ENCODE assay signal across 9 mouse cellular contexts in the genomic region with DNA sequence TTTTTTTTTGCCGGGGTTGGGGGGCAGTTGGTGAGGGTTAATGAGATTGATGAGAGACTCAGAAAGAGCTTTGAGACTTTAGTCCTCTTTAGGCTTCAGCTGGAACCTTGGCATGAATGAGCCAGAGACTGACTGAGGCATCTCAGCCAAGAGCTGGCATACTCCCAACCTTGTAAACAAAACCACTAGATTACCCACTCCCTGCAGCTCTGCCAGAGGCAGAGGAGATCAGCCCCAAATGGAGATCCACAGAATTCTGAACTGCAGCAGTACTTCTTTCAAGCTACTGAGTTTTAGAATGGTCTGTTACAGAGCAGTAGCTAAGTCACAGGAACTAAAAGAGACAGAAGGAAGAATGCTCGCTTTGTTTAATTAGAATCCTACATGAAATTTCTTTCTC. TPM values are rescaled to one million over a fixed set of nuclear protein-coding genes. Genes with fewer than 3 reads are reported as not detected.
A peak's percentile ranks its signal among the peaks of the same experiment; 100 is the strongest.
DNase-seq lines count a peak whose midpoint lies in the region.
"Had no signal": no experiment of that assay in that cellular context is flagged by ENCODE, and none has a peak within 500 bp of the region (broad histone marks: within the 10 kb centered on the region; RNA-seq: fewer than 3 reads in every experiment).

No protein-coding gene starts in this region.

- no peaks in the 10 kb centered on the region for H3K9me3 ChIP-seq in heart, embryonic 10.5 days
- H3K9me3 ChIP-seq: embryonic facial prominence, embryonic 15.5 days had no signal

- H3K27ac ChIP-seq in heart, embryonic 10.5 days = no peak overlapping the region
- H3K27ac ChIP-seq: embryonic facial prominence, embryonic 15.5 days had no signal

- peak; percentile 25 for DNase-seq in heart, adult 8-10 months (ENCODE audit: low spot score)
- DNase-seq in heart, embryonic 10.5 days (ENCODE audit: low spot score) = no peak
- DNase-seq in 3134 (ENCODE audit: extremely low read depth, insufficient read length, low spot score) = peak; percentile 55
- DNase-seq in cerebellum, adult 11 months = peak; percentile 32
- DNase-seq in layer of hippocampus, adult 8-10 months (ENCODE audit: low spot score in 2 of 2) = peak; percentile 43 to 47
- no peak for DNase-seq in embryo, embryonic 9.5 days (ENCODE audit: extremely low spot score)
- DNase-seq in thymus, adult 18-20 months = no peak
- DNase-seq in thymus, postnatal 36 days = no peak

- 82% methylated on average over 2 of the region's 2 CpGs for WGBS in heart, embryonic 10.5 days

- no peaks in the 10 kb centered on the region for H3K36me3 ChIP-seq in heart, embryonic 10.5 days
- H3K36me3 ChIP-seq: embryonic facial prominence, embryonic 15.5 days had no signal

- H3K4me1 ChIP-seq in heart, embryonic 10.5 days = no peaks in the 10 kb centered on the region
- H3K4me1 ChIP-seq: embryonic facial prominence, embryonic 15.5 days had no signal

- H3K4me3 ChIP-seq in heart, embryonic 10.5 days = no peak overlapping the region
- H3K4me3 ChIP-seq: embryonic facial prominence, embryonic 15.5 days had no signal

- no peaks in the 10 kb centered on the region for H3K27me3 ChIP-seq in heart, embryonic 10.5 days (ENCODE audit: insufficient read depth, poor library complexity, severe bottlenecking)
- H3K27me3 ChIP-seq: embryonic facial prominence, embryonic 15.5 days had no signal

RNA-seq across cellular contexts. Expression of gene Sycp3, which starts 8.1 kb away (rescaled TPM):
- total RNA-seq in heart, adult 8-10 months (2022) = not detected
- polyA plus RNA-seq in heart, embryonic 10.5 days (2016; fragmentation: Nextera tagmentation; extraction: Ambion mirVana) = 0.23 and 0.30 TPM in 2 replicates
- total RNA-seq in layer of hippocampus, adult 8-10 months (2022) = 1 to 10 TPM; 1.0 to 1.6 (median 1.1) TPM
- polyA plus RNA-seq: embryonic facial prominence, embryonic 15.5 days had no signal

RNA-seq across cellular contexts. Expression of gene Chpt1, which starts 52.7 kb away (rescaled TPM):
- 100 to 1,000 TPM; 304 to 364 (median 338) TPM for total RNA-seq in heart, adult 8-10 months (2022)
- polyA plus RNA-seq in heart, embryonic 10.5 days (2016; fragmentation: Nextera tagmentation; extraction: Ambion mirVana) = 15.8 and 27.4 TPM in 2 replicates
- total RNA-seq in layer of hippocampus, adult 8-10 months (2022) = 10 to 100 TPM; 43.7 to 52.5 (median 46.0) TPM

Comparison
In these comparisons a context has a peak if more than half of its experiments do, and no peak if none do; other contexts are left out.
1. DNase-seq: peak in heart, adult 8-10 months (single experiment), 3134 (single experiment), cerebellum, adult 11 months (single experiment) and layer of hippocampus, adult 8-10 months (2 of 2); none in heart, embryonic 10.5 days (single experiment), embryo, embryonic 9.5 days (single experiment), thymus, adult 18-20 months (0 of 2) and thymus, postnatal 36 days (0 of 2).
2. RNA of gene Chpt1, which starts 52.7 kb away (total RNA-seq): 304 to 364 TPM in heart, adult 8-10 months; 43.7 to 52.5 TPM in layer of hippocampus, adult 8-10 months; every median in the first group is over 4 times any median in the second.